Mouse (Mus musculus) ES-Bruce4 (cell line): ENCODE measurements around the gene Itk. TPM values are rescaled to one million over a fixed set of nuclear protein-coding genes. Genes with fewer than 3 reads are reported as not detected.

Experiments used
- H3K27ac ChIP-seq: 2 replicates; pipeline ENCODE4 v1.5.1; 2012; ENCODE audit warnings: low read length, inconsistent platforms; ENCODE audit not compliant: insufficient read depth
- H3K27me3 ChIP-seq: 2 replicates; pipeline ENCODE4 v1.6.1; 2012; ENCODE audit warnings: mild to moderate bottlenecking, low read length, inconsistent platforms; ENCODE audit not compliant: control insufficient read depth, poor library complexity, insufficient read depth, severe bottlenecking
- H3K36me3 ChIP-seq: 2 replicates; pipeline ENCODE4 v1.6.1; 2012; ENCODE audit warnings: inconsistent platforms, mild to moderate bottlenecking, low read length, moderate library complexity; ENCODE audit not compliant: control insufficient read depth, poor library complexity, insufficient read depth, severe bottlenecking
- H3K4me1 ChIP-seq: one replicate; pipeline ENCODE4 v1.8.1; 2011; ENCODE audit warnings: low read length; ENCODE audit not compliant: control insufficient read depth, insufficient read depth
- H3K4me3 ChIP-seq: 2 replicates; pipeline ENCODE4 v1.5.1; 2011; ENCODE audit warnings: low read depth, mild to moderate bottlenecking, low read length
- H3K9ac ChIP-seq: 2 replicates; pipeline ENCODE4 v1.6.1; 2012; ENCODE audit warnings: low read depth, mild to moderate bottlenecking, inconsistent platforms; ENCODE audit not compliant: poor library complexity, severe bottlenecking
- H3K9me3 ChIP-seq: replicated peaks from 2 replicates; pipeline ENCODE4 v1.6.1; 2012; ENCODE audit warnings: mild to moderate bottlenecking, low read length, inconsistent platforms; ENCODE audit not compliant: control insufficient read depth, poor library complexity, insufficient read depth, severe bottlenecking
- CTCF ChIP-seq: IDR thresholded peaks from one replicate; pipeline ENCODE4 v1.8.1; 2011; ENCODE audit warnings: low read depth, low read length
- EP300 ChIP-seq: IDR thresholded peaks from 2 replicates; pipeline ENCODE4 v1.6.1; 2011; ENCODE audit warnings: low read depth, low read length; ENCODE audit not compliant: insufficient read depth
- POLR2A ChIP-seq: IDR thresholded peaks from one replicate; pipeline ENCODE4 v1.8.1; 2011; ENCODE audit warnings: low read length; ENCODE audit not compliant: insufficient read depth
- polyA plus RNA-seq: library from polyadenylated mRNA; stranded (reverse); fragments of >200 nt; gene quantifications from 2 replicates; pipeline ENCODE4 v1.2.4, GENCODE M21; 2011; ENCODE audit warnings: low read depth; ENCODE audit not compliant: missing spikeins, insufficient read depth, insufficient read length

Gene Itk
- polyA plus RNA-seq, 1 experiment: not detected

DNA sequence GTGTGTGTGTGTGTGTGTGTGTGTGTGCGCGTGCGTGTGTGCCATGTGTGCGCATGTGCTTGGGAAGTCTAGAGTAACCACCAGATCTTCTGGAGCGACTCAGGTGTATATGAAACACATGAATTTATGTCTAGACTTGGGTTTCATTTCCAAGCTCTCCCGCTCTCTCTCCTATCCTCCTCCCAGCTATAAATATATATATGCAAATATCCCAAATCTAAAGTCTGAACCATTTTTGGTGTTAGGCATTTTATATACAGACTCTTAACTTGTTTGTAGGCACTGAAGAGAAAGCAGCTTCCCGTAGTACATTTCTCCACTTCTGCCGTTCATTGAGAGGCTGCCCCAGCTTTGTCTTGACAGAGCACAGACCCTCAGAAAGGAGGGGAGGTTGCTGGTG is 57.1 kb downstream of the Itk start:
- no peaks in the 10 kb centered on the region for H3K27me3 ChIP-seq
- H3K4me3 ChIP-seq: no peak overlapping the region
- no peaks in the 10 kb centered on the region for H3K4me1 ChIP-seq
- no peak overlapping the region for H3K9ac ChIP-seq
- no peaks in the 10 kb centered on the region for H3K9me3 ChIP-seq
- TF ChIP-seq POLR2A (no peak), EP300 (no peak), CTCF (no peak)
- H3K27ac ChIP-seq: no peak overlapping the region
- no peaks in the 10 kb centered on the region for H3K36me3 ChIP-seq

DNA sequence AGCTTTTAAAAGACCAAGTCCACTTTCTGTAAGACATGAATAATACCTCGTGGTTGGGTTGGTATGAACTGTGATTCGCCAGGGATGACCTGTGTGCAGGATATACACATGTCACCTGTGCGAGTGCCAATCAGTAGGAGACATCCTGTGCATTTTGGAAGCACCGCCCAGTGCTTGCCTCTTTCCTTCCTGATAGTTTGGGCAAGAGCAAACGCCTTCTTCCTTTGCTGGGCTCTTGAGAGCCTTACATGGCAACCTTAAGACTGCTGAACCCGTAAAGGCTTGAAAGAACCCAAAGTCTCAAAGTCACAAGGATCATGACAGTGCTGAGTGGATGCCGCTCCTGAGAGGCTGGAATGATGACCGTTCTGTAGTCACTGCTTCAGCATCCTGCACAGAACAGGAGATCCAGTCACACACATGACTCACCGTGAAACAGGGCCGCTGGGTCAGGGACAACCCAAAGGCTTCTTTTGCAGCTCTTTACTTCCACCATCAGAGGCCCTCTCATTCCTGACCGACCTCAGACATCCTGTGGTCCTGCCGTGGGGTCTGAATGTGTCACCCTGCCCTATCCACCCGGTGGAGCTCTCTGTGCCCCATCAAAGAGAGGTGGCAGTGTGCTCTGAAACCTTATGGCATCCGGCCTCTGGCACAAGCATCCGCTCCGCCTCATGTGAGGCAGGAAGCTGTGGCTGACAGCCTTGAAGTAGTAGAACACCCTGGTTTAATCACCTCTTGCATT is 62.9 kb downstream of the Itk start:
- TF ChIP-seq EP300: no peak
- TF ChIP-seq CTCF: no peak
- no peak for TF ChIP-seq POLR2A
- Histone ChIP-seq H3K9ac (no peak overlapping the region), H3K4me3 (no peak overlapping the region), H3K27me3 (no peaks in the 10 kb centered on the region), H3K27ac (no peak overlapping the region), H3K4me1 (no peaks in the 10 kb centered on the region), H3K36me3 (no peaks in the 10 kb centered on the region), H3K9me3 (no peaks in the 10 kb centered on the region)

DNA sequence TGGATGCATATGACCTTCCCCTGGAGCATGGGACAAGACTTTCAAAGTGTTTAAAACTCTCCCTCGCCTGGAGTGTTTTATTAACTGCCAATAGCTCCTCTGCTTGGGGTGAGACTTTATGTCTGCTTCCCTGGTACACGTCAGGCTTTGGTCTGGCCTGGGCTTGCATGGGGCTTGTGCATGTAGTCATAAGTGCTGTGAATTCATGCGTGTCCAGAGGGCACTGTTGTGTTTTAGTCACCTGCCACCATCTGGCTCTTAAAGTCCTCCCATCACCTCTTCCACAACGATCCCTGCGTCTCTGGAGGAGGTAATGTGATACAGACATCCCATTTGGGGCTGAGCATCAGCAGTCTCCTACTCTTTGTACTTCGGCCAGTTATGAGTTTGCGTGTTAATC is 67.8 kb downstream of the Itk start:
- TF ChIP-seq POLR2A: no peak
- no peak for TF ChIP-seq CTCF
- no peak for TF ChIP-seq EP300
- Histone ChIP-seq H3K27ac (no peak overlapping the region), H3K9ac (no peak overlapping the region), H3K4me1 (no peaks in the 10 kb centered on the region), H3K27me3 (no peaks in the 10 kb centered on the region), H3K9me3 (no peaks in the 10 kb centered on the region), H3K4me3 (no peak overlapping the region), H3K36me3 (no peaks in the 10 kb centered on the region)

DNA sequence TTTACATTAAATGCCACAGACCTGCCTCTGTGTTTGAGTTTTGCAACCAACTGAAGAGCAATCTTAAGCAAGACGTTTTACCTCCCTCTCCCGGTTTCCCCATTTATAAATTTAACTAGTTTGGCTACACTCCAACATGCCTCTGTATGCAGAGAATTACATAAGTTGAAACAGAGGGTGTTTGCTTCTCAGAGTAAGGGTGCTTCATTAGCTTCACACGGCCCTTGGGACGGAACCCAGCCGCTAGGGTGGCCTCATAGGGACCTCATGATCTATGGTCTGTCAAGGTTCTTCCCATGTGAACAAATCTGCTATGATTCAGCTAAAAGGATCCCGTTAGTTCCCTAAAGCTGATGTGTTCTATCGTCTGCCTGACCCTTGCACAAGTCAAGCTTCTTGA is 74.8 kb downstream of the Itk start:
- no peak overlapping the region for H3K27ac ChIP-seq
- no peak overlapping the region for H3K9ac ChIP-seq
- no peak overlapping the region for H3K4me3 ChIP-seq
- H3K9me3 ChIP-seq: no peaks in the 10 kb centered on the region
- TF ChIP-seq POLR2A (no peak), CTCF (no peak), EP300 (no peak)
- no peaks in the 10 kb centered on the region for H3K36me3 ChIP-seq
- H3K27me3 ChIP-seq: no peaks in the 10 kb centered on the region
- no peaks in the 10 kb centered on the region for H3K4me1 ChIP-seq

DNA sequence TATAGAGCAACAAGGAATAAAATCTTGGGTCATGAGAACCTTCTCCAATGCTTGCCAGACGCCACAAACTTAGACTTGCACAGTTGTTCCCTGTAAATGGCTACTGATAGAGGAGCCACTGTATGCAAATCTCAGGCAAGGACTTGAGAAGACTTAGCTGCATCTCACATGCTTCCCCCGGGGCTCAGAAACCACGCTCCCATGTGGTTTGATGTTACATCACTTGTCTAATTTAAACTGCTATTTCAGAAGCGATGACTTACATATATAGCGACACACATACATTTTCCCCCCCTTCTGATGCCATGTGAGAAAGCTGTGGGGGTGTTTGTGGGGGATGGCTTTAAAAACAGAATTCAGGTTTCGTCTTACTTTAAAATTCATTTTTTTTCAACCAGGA is 75.5 kb downstream of the Itk start:
- no peak for TF ChIP-seq POLR2A
- TF ChIP-seq EP300: no peak
- no peak for TF ChIP-seq CTCF

DNA sequence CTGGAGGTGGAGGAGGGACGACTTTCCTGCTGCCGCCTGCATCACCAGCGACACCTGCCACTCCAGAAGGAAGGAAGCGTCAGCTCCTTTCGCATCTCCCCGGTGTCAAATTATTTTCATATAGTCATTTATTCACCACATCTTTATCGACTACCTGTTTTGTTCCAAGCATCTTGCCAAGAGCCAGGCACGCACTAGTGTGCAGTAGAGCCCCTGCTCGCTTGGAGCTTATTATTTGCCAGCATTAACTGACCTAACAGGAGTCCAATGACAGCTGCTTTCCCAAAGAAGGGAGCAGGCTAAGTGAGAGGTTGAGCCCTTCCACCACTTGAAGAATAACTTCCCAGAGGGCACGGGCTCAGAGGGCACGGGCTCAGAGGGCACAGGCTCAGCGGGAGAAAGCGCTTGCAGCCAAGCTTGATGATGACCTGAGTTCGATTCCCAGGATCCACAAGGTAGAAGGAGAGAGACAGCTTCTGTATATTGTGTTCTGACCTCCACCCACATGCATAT is 76.7 kb downstream of the Itk start, which contains the start of gene Cyfip2:
Cyfip2 (minus strand) TSS at position 337 of the 513 bp plus-strand sequence.
- Histone ChIP-seq H3K36me3 (no peaks in the 10 kb centered on the region), H3K4me1 (no peaks in the 10 kb centered on the region), H3K9ac (peak within 1 kb of the TSS; percentile 73), H3K4me3 (peak within 1 kb of the TSS; percentile 89), H3K27me3 (no peaks in the 10 kb centered on the region), H3K9me3 (no peaks in the 10 kb centered on the region), H3K27ac (no peak within 1 kb of the TSS)
- TF ChIP-seq EP300: no peak

More for the DNA sequence above, 75.5 kb downstream of the Itk start:
- H3K4me1 ChIP-seq: no peaks in the 10 kb centered on the region
- H3K27ac ChIP-seq: no peak overlapping the region
- no peaks in the 10 kb centered on the region for H3K36me3 ChIP-seq
- no peak overlapping the region for H3K9ac ChIP-seq
- no peaks in the 10 kb centered on the region for H3K27me3 ChIP-seq
- no peaks in the 10 kb centered on the region for H3K9me3 ChIP-seq
- no peak overlapping the region for H3K4me3 ChIP-seq
